In genomic region chr13:94685191-94685590, GRCm38 (mm10) we compare ENCODE assay signal across 24 mouse cellular contexts.
DNase-seq lines count a peak whose midpoint lies in the region; ATAC-seq and TF ChIP-seq lines count a peak whose summit lies in the region.
"Had no signal": no experiment of that assay in that cellular context is flagged by ENCODE, and none has a peak within 500 bp of the region (broad histone marks: within the 10 kb centered on the region; RNA-seq: fewer than 3 reads in every experiment).

No protein-coding gene starts in this region.

- ATAC-seq in hindbrain, embryonic 12.5 days (ENCODE audit: low FRiP score), result peak; percentile 62
- peak; percentile 41; the same call in 1 of the 2 replicates for ATAC-seq in hindbrain, embryonic 13.5 days (ENCODE audit: low FRiP score)
- ATAC-seq in neural tube, embryonic 14.5 days (ENCODE audit: low read depth), result 0 out of 2 replicates have a peak, but pooled peaks have one; percentile 66
- ATAC-seq: forebrain, postnatal 0 days; intestine, embryonic 15.5 days; midbrain, embryonic 16.5 days had no signal

- H3K4me1 ChIP-seq in hindbrain, embryonic 12.5 days, result peaks cover 12% of the 10 kb centered on the region
- H3K4me1 ChIP-seq in hindbrain, embryonic 10.5 days (replicated peaks), result peaks cover 20% of the 10 kb centered on the region
- H3K4me1 ChIP-seq in hindbrain, embryonic 13.5 days (replicated peaks), result peaks cover 27% of the 10 kb centered on the region
- H3K4me1 ChIP-seq in neural tube, embryonic 14.5 days (ENCODE audit: control insufficient read depth, insufficient read depth, low read length), result peaks cover 6% of the 10 kb centered on the region; the same call in 1 of the 2 replicates
- H3K4me1 ChIP-seq: heart, embryonic 13.5 days; intestine, embryonic 15.5 days; liver, embryonic 15.5 days; stomach, embryonic 15.5 days had no signal

- 28% methylated on average over 7 of the region's 7 CpGs for WGBS in hindbrain, embryonic 12.5 days
- 49% methylated on average over 7 of the region's 7 CpGs for WGBS in hindbrain, embryonic 10.5 days
- whole genome bisulfite sequencing in hindbrain, embryonic 13.5 days, result 25% methylated on average over 7 of the region's 7 CpGs
- WGBS in neural tube, embryonic 14.5 days, result 8% methylated on average over 7 of the region's 7 CpGs

- no peak overlapping the region for H3K9ac ChIP-seq in hindbrain, embryonic 12.5 days
- no peak overlapping the region for H3K9ac ChIP-seq in hindbrain, embryonic 13.5 days
- H3K9ac ChIP-seq in neural tube, embryonic 14.5 days (replicated peaks; ENCODE audit: low read depth, low read length), result no peak overlapping the region
- H3K9ac ChIP-seq: forebrain, postnatal 0 days; heart, embryonic 13.5 days; intestine, embryonic 15.5 days; liver, embryonic 15.5 days; lung, embryonic 14.5 days; stomach, embryonic 15.5 days had no signal

- no peak for DNase-seq in hindbrain, embryonic 10.5 days (ENCODE audit: low spot score)
- DNase-seq in brain, embryonic 14.5 days (ENCODE audit: low read depth), result peak; percentile 53
- no peak for DNase-seq in right cerebral cortex, adult 2 months (ENCODE audit: low spot score in 2 of 2)
- DNase-seq: adrenal gland, postnatal 25 days; B cell, adult 2 months; cerebellum, adult 18-20 months; cerebellum, postnatal 10 days; forebrain, postnatal 0 days; heart, adult 2 months; heart, postnatal 10 days; kidney, adult 2 months; kidney, postnatal 14 days; liver; lung, embryonic 14.5 days; right cerebral cortex, postnatal 25 days had no signal

- no peaks in the 10 kb centered on the region for H3K36me3 ChIP-seq in hindbrain, embryonic 12.5 days
- H3K36me3 ChIP-seq in hindbrain, embryonic 10.5 days, result no peaks in the 10 kb centered on the region
- H3K36me3 ChIP-seq in hindbrain, embryonic 13.5 days, result no peaks in the 10 kb centered on the region
- H3K36me3 ChIP-seq in neural tube, embryonic 14.5 days (ENCODE audit: control insufficient read depth, insufficient read depth, low read length), result no peaks in the 10 kb centered on the region
- H3K36me3 ChIP-seq: heart, embryonic 13.5 days; intestine, embryonic 15.5 days; liver, embryonic 15.5 days; stomach, embryonic 15.5 days had no signal

- no peak overlapping the region for H3K27ac ChIP-seq in hindbrain, embryonic 12.5 days
- H3K27ac ChIP-seq in hindbrain, embryonic 10.5 days, result no peak overlapping the region
- peak overlapping the region; percentile 30; the same call in 1 of the 2 replicates for H3K27ac ChIP-seq in hindbrain, embryonic 13.5 days
- no peak overlapping the region for H3K27ac ChIP-seq in neural tube, embryonic 14.5 days (ENCODE audit: low read depth, low read length)
- H3K27ac ChIP-seq: heart, adult 2 months; heart, embryonic 13.5 days; intestine, embryonic 15.5 days; liver, embryonic 15.5 days; stomach, embryonic 15.5 days had no signal

- H3K27me3 ChIP-seq in hindbrain, embryonic 12.5 days, result peaks cover 47% of the 10 kb centered on the region
- H3K27me3 ChIP-seq in hindbrain, embryonic 10.5 days (ENCODE audit: insufficient read depth, poor library complexity, severe bottlenecking), result peaks cover 93% of the 10 kb centered on the region
- peaks cover 69% of the 10 kb centered on the region for H3K27me3 ChIP-seq in hindbrain, embryonic 13.5 days
- H3K27me3 ChIP-seq in neural tube, embryonic 14.5 days (ENCODE audit: control insufficient read depth, insufficient read depth, low read length), result peaks cover 14% of the 10 kb centered on the region; the same call in 1 of the 2 replicates
- H3K27me3 ChIP-seq: intestine, embryonic 15.5 days; liver, embryonic 15.5 days had no signal

- TF ChIP-seq CTCF in brain, embryonic 14.5 days (IDR thresholded peaks at IDR 0.05; ENCODE audit: borderline replicate concordance, extremely low read depth, insufficient read depth, insufficient read length), result no peak

- no peak for TF ChIP-seq POLR2A in brain, embryonic 14.5 days (IDR thresholded peaks at IDR 0.05; ENCODE audit: borderline replicate concordance, extremely low read depth, insufficient read depth, insufficient read length, poor library complexity, severe bottlenecking)

- no peak overlapping the region for H3K4me3 ChIP-seq in hindbrain, embryonic 12.5 days
- no peak overlapping the region for H3K4me3 ChIP-seq in hindbrain, embryonic 10.5 days
- no peak overlapping the region for H3K4me3 ChIP-seq in hindbrain, embryonic 13.5 days
- H3K4me3 ChIP-seq in neural tube, embryonic 14.5 days (ENCODE audit: low read depth, low read length), result no peak overlapping the region
- H3K4me3 ChIP-seq: heart, adult 2 months; heart, embryonic 13.5 days; intestine, embryonic 15.5 days; liver, embryonic 15.5 days; stomach, embryonic 15.5 days had no signal

- H3K9me3 ChIP-seq in hindbrain, embryonic 12.5 days (replicated peaks), result no peaks in the 10 kb centered on the region
- H3K9me3 ChIP-seq in hindbrain, embryonic 10.5 days, result no peaks in the 10 kb centered on the region; the same call in 1 of the 2 replicates
- no peaks in the 10 kb centered on the region for H3K9me3 ChIP-seq in hindbrain, embryonic 13.5 days
- H3K9me3 ChIP-seq in neural tube, embryonic 14.5 days (ENCODE audit: control insufficient read depth, low read length), result no peaks in the 10 kb centered on the region
- H3K9me3 ChIP-seq: heart, embryonic 13.5 days; intestine, embryonic 15.5 days; liver, embryonic 15.5 days; stomach, embryonic 15.5 days had no signal

- H3K4me2 ChIP-seq in hindbrain, embryonic 12.5 days (replicated peaks), result no peak overlapping the region
- H3K4me2 ChIP-seq in hindbrain, embryonic 13.5 days, result no peak overlapping the region
- H3K4me2 ChIP-seq in neural tube, embryonic 14.5 days (ENCODE audit: low read depth, low read length), result no peak overlapping the region
- H3K4me2 ChIP-seq: heart, embryonic 13.5 days; intestine, embryonic 15.5 days; liver, embryonic 15.5 days; lung, embryonic 14.5 days; midbrain, embryonic 11.5 days; stomach, embryonic 15.5 days had no signal
